Mouse (Mus musculus) spleen, postnatal 4 days (tissue): ENCODE measurements around the gene Hist1h3f.
A peak's percentile ranks its signal among the peaks of the same experiment; 100 is the strongest.
"Not testable (repeated sequence)": the region's sequence is repeated elsewhere in the genome, so short reads cannot be mapped to it uniquely, and the experiment has no call there.

Experiments
- DNase-seq, 2 experiments: peaks; one replicate each; pipeline ENCODE4 v3.0.0; 2022; ENCODE audit warnings: low spot score in 2 of 2

The Hist1h3f gene

DNA sequence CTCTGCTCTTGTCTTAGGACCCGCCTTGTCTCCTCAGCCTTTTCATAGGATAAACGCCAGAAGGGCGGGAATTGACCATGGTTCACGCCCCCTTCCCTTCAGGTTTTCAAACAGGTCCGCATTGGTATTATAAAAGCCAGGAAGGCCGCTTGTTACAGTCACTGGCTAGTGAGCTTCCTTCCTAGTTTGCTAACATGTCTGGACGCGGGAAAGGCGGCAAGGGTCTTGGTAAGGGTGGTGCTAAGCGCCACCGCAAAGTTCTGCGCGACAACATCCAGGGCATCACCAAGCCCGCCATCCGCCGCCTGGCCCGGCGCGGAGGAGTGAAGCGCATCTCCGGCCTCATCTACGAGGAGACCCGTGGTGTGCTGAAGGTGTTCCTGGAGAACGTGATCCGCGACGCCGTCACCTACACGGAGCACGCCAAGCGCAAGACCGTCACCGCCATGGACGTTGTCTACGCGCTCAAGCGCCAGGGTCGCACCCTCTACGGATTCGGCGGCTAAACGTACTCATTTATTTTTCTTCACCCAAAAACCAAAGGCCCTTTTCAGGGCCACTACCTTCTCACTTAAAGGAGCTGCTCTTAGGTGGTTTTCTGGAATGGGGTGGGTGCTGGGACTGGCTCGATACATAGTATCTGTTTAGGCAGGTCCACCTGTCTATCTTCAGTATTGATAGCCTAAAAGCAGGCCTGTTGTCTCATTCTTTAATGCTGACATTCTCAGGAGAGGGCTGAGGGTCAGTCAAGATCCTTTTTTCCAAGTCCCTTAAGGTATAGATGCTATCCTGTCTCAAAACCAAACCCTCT lies 37.8 kb downstream of the Hist1h3f start, which contains the start of gene Hist1h4d:
Gene Hist1h4d (plus strand): TSS at position 191 of the 811 bp plus-strand sequence.
- DNase-seq: peak; percentile 96 to 97

DNA sequence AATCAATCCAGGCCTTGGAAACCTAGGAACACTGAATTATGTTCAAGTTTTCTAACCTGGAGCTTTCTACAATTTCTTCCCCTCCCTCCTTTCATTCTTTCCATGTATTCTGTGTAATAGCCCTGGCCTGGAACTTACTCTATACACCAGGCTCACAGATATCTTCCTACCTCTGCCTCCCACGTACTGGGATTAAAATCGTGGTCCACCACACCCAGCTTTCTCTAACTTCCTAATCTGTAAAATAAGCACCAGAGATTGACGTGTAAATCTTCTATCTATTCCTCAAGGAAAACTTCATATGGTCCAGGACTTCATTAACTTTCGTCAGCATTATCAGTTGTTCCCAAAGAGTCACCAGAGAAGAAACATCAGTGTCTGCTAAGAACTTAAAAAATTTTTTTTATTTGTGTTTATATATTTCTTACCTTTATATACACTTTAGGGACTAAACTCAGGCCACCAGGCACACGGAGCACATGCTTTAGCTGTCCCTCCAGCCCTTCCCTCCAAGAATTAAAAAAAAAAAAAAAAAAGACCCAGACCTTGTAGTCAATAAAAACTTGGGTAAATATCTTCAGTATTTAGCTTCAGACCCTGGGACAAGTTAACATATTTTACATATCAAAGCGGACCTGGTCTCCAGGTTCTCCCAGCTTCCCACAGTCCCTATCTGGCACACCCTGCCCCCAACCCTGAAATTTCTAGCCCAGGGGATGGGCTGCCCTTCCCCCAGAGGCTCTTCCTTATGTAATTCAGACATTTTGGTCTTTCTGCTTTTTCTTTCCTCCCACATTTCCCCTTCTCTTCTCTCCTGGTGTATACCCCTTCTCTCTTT lies 38.6 kb downstream of the Hist1h3f start:
- DNase-seq: peak in 1 of 2 experiments; percentile 62

GRCm38 (mm10) chr13:23583387-23584068 lies 39.7 kb downstream of the Hist1h3f start:
- peak in 1 of 2 experiments; percentile 63 for DNase-seq

- DNase-seq: peak in 1 of 2 experiments; percentile 60
These were observed 40.5 kb downstream of the Hist1h3f start for GRCm38 (mm10) chr13:23584331-23584730.

GRCm38 (mm10) chr13:23585029-23585441 lies 41.2 kb downstream of the Hist1h3f start:
- DNase-seq: peak; percentile 81 to 91

DNA sequence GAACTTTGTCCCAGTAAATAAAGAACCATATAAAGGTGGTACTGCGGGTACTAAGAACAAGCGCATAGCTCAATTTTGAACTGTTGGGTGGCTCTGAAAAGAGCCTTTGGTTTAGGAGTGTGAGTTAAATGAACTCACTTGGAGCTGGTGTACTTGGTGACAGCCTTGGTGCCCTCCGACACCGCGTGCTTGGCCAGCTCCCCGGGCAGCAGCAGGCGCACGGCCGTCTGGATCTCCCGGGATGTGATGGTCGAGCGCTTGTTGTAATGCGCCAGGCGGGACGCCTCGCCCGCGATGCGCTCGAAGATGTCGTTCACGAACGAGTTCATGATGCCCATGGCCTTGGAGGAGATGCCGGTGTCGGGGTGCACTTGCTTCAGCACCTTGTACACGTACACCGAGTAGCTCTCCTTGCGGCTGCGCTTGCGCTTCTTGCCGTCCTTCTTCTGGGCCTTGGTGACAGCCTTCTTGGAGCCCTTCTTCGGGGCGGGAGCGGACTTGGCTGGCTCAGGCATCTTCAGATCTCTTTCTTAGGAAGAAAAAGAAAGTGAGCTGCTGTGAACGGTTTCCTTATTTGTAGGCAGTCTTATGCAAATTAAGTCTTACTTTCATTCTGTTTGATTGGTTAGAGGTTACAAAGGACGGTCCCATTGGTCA lies 41.7 kb downstream of the Hist1h3f start:
- DNase-seq: peak; percentile 81 to 89

- peak in 1 of 2 experiments; percentile 71 for DNase-seq
These were observed 42.5 kb downstream of the Hist1h3f start for GRCm38 (mm10) chr13:23586099-23586939.

GRCm38 (mm10) chr13:23586940-23587225 lies 43.0 kb downstream of the Hist1h3f start:
- DNase-seq: no peak

DNA sequence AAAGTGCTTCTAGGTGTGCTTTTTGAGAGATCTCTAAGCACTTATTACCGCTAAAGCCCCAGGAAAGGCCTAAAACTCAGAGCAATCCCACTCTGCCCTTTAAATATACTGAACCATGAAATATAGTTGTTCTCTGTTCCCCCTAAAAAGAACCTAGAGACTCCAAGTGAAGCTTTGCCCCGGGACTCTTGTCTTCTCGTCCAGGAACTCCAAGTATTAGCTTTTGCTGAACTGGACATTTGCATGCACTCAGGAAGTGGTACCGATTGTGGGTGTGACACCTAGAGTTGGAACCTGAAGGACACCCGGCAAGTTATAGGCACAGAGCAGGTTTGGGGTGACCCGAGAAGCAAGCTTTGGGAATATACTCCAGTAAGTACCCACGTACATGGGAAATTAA lies 47.4 kb downstream of the Hist1h3f start:
- DNase-seq: no peak

DNA sequence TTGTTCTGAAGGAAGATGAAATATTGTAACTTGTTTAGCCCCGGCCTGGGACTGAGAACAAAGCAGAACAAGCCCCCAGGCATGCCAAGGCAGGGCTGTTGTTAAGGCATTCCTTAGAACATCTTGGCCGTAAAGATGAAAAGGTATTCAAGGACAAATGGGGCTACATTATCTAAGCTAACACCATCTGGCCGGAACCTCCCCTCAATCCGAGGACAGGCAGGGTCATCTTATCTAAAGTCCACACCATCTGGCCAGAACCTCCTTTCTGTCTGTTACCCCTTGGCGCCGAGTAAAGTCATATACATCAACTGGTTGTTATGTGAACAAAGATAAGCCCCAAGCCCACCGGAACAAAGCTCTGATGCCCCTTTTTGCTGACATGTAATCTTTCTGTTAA lies 48.0 kb downstream of the Hist1h3f start:
- not testable (repeated sequence) for DNase-seq

DNA sequence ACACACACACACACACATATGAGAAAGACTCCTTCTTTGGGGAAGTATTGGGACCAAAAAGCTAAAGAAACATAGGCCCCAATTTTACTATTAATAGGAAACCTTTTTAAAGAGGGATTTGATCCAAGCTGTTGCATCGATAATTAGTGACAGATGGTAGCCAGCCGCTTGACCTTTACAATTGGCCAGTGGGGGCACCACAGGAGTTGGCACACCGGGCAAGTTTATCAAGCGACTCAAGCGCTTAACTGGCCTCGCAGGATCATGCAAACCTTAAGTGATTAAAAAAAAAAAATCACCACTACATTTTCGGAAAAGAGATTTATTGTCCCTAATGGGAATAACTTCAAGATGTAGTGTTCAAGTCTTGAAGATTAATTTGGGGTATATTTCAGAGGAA lies 48.8 kb downstream of the Hist1h3f start:
- DNase-seq: no peak

DNA sequence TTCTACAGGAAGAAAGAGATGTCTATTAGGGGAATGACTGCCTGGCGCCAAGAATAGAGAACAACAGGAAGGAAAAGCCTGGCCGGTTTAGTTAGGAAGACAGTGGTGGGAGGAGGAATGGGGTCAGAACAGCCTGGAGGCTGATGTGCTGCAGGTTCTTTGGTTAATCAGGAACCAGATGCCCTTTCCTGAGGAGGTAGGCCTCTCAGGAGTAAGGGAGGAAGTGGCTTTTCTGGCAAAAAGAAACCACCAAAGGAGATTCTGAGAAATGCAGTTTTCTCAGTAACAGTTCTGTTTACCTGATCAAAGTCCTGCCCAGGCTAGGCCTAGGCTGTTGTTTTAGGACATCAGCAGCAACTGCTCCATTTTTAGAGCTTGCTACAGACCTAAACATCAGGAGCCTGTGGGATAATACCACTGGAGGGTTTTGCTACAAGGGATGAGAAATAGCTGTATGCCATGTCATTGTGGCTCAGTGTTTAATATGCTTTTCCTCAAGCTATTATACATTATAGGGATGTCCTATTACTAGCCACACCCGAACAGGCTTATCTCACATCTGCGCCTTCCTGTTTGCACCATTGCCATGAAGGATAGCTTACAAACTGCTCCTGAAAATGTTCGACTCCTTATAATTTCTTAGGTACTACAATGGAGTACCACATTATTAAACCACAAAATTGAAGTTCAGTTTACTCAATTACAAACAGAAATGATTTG lies 49.4 kb downstream of the Hist1h3f start:
- DNase-seq: no peak
